Mouse (Mus musculus) layer of hippocampus, adult 9-11 months (tissue): ENCODE results near the gene Kcnk13.

Experiments used
- DNase-seq: peaks from one replicate; pipeline ENCODE4 v3.0.0; 2022

Kcnk13 gene

DNA sequence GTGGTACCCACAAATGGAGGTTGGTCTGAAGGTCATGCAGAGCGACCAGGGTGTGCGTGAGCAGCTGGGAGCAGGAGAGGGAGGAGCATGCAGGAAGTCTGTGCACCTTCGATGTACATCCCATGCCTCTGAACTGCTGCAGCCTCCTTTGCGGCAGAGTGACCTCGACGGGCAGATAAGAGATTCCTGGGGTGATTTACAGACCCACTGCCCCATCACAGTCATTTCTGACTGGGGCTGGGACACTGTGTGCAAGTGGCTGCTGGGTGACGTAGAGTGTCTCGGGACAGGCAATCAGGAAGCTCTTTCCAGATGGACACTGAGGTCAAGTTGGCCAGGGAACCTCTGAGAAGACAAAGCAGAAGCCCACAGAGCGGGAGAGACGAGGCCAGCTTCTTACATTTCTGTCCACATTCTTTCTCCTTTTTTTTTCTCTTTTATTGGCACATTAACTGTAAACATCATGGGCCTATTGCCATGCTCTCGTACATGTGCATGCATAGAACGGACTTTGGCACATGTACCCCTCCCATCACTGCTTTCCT, 59.6 kb downstream of the Kcnk13 start:
- no peak for DNase-seq

DNA sequence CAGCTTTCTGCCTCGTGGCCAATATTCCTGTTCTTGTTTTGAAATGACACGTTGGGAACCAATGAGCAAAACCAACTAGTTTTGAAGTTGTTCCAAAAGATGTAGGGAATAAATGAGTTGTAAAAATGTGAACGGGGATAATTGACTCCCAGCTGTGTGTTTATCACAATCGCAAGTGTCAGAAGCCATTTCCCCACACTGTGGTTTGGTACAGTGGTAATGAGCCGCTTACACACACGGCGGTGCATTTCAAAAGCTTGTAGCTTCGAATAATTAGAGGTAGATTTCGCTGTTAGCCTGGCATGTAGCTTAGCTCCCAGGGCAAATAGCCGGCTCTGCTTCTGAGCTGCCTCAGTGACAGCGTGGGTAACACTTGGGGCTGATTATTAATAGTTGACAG, 61.4 kb downstream of the Kcnk13 start:
- DNase-seq: no peak

DNA sequence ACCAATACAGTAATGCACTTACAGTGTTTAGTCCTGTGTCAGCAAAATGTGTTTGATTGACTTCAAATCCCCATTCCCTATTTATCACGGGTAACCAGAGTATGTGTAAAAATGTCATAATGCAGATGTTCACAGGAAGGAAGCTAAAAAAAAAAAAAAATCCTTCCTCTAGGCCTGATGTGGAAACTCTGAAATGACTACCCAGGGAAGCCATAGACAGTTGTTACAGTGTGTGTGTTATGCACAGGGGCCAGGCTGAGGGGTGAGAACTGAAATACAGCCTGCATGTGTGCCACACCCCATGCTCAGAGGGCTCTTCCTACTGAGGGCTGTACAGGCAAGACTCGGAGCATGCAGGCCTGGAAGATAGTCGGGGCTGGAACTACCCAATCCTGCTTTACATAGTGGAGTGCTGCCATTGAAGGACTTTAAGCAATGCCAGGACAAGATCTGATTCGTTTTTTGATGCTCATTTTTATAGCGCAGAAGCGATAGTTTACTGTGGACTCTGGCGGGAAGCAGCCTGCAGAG, 62.5 kb downstream of the Kcnk13 start:
- DNase-seq: no peak

DNA sequence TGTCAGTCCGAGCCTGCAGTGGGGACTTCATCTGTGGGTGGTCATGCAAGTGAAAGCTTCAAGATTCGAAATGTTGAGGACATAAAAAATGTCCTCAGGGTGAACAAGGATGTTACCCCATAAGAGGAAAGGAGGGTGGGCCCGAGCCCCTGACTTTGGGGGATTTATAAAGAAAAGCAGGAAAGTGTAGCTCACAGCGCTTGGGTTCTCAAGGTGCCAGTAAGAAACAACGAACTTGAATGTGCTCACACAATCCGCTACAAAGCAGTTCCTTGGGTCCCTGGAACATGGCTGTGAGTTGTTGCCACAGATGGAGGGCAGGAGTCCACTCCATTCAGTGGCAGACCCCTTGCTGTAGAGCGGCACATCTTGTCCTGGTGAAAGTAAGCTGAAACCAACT, 63.0 kb downstream of the Kcnk13 start:
- DNase-seq: no peak

DNA sequence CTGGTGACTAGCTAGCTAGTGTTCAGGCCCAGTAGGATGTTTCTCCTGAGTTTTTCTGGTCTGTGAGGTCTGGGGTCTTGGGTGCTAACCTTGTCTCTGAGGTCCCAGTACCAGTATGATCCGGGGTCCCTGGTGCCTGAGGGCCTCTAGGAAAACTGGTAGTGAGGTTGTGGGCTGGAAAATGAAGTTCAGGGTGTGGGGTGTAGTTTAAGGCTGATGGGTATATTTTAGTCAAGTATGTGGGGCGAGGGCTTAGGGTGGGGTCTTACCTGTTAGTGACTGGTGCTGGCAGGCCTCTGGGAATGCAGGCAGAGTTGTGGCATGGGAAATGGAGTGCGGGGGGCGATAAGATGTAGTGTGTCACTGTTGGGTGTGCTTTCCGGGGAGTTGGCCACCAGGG, 67.4 kb downstream of the Kcnk13 start:
- no peak for DNase-seq

DNA sequence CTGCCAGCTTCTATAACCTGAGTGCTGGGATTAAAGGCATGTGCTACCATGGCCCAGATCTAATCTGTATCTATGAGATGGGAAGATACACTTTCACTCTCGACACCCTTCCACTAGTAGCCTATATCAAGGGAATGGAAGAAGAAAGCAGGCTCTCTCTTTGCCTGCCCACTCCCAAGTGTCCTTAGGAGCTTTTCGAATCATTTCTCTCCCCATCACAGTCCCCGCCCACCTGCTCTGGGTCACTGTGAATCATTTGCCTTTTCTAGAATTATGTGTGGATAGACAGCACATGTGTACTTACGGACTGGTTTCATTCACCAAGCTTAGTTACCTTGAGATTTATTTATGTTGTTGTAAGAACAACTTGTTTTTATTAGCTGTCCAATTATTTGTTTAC, 68.2 kb downstream of the Kcnk13 start:
- DNase-seq: no peak

DNA sequence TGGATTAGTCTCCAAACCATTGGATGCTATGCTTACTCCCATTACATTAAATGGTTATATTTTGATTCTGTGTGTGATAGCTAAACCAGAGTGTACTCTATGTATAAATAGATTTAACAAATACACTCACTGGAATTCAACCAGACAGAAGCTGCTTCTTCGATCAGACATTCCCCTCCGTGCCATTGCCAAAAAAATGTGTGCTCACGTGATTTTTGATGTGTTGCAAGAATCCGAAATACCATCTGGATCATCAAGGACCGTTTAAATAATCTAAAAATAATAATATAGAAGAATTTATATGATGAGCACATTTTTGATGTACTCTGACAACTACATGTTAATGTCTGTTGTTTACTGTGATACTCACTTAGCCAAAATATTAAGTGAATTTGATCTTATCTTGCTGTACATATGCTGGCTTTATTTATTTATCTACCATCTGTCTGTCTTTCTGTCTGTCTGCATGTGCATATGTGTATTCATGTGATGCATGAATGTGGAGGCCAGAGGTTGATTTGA, 74.5 kb downstream of the Kcnk13 start:
- DNase-seq: peak; percentile 28

DNA sequence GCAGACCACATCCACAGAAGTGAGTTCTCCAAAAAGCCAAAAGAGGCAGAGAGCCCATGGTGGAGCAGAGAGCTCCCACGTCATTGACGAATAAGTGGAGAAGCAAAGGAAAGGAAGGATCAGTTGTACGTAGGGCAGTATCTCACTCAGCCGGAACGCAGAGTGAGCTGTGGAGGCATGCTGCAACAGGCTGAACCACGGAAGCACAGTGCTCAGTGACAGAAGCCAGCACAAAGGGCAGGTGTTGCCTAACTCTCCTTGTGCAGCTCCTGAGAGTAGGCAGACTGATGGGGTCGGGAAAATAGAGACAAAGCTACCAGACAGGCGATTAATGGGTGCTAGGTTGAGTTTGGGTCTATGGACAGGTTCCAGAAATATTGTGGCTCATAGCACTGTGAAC, 77.8 kb downstream of the Kcnk13 start:
- no peak for DNase-seq

DNA sequence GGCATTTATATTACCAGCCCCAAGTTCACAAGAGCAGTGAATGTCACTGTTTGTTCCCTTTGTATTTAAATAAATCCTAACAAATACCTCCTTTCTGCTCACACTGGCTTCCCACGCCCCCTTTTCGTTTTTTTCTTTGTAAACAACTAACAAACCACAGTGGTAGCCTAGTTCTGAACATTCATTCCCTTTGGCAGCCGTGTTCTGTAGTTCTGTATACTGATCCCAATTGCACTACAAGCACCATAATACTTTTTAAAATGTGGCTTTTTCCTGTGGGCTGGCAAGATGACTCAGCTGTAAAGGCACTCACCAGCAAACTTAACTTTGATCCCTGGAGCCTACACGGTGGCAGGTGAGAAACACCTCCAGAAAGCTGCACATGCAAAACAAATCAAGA, 80.4 kb downstream of the Kcnk13 start:
- no peak for DNase-seq

DNA sequence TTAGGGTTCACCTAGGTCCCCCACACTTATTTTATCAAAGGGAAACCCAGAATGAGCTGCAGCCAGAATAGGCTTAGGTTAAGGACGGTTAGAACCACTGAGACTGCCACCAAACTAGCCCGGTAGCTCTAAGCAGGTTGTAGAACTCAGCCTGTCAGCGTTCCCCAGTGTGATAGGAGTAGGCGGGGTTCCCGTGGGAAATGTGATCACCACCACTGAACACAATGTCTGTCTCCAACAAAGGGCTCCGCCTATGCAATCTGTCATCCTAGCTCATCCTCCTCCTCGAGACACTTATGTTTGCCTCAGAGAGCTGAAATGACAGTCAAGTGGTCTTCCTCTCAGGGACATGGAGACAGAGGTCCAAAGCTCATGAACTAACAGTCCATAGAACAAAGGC, 86.3 kb downstream of the Kcnk13 start:
- DNase-seq: peak; percentile 42

DNA sequence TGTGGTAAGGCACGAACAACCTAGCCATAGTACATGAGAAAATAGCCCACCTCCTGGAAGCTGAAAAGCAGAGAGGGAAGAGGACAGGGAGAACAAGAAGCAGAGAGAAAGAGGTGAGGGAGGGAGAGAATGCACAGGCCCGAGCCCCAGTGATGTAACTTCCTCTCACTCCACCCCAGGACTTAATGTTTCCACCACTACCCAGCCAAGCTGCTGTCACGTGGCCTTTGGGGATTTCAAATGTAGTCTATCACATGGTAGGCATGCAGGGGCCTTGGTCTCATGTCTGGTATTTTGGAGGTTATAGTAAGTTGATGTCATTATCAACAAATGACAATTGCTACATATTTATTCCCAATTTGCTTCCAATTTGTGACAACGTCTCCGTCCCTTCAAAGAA, 89.3 kb downstream of the Kcnk13 start:
- DNase-seq: no peak

DNA sequence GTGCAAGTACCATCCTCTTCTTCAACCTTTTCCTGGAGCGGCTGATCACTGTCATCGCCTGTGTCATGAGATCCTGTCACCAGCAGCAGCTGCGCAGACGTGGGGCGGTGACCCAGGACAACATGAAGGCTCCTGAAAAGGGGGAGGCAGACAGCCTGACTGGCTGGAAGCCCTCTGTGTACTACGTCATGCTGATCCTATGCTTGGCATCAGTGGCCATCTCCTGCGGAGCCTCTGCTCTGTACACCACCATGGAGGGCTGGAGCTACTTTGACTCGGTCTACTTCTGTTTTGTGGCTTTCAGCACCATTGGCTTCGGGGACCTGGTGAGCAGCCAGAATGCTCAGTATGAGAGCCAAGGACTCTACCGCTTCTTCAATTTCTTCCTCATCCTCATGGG, 96.8 kb downstream of the Kcnk13 start:
- no peak for DNase-seq

DNA sequence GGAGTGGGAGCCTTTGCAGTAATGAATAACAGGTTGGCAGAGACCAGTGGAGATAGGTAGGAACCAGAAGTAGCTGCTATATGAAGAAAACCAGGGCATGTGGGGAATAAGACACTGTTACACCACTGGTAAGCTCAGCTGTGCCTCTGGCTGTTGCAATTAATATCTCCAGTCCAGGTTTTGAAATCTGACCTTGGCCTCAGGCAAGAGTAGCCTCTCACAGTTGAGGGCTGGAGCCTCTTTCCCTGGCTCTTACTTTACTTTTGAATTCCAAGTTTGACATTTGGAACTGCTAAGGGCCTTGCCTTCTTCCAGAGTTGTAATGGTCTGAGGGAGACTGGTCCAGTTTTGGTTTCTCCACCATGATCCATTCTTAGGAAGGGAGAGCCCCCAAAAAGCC, 97.5 kb downstream of the Kcnk13 start:
- no peak for DNase-seq

DNA sequence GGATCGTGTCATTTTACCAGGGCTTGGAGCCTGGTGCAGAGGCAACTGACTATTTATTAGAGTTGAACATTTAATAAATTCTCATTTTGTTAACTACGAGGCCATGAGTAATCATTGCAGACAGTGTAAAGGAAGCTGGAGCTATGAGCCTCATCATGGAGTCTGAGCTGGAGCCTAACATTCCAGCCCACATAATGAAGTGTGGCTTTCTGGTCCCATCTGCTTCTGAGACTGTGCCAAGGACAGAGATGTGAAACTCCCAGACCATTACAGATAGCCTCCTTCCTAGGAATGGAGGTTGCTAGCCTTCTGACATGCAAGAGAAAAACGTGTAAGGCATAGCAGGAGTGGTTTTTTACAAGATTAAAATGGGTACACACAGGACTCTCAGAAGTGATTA, 98.3 kb downstream of the Kcnk13 start:
- DNase-seq: no peak

DNA sequence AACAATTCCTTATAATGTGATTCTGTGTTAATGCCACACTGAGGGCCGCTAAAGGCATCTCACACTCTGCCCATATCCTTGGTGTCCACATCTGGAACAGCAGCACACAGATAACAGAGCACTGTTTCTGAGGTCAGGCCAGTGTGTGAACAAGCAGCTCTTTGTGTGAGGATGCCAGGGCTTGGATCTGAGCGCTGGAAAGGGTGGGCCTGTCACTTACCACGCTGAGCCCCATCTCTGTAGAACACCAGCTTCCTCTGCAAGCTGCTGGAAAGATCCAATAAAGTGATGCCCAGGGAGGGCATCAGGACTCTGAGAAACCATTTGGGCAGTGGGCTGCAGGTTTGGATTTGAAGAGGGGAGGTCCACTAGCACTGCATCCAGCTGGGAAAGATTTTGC, 100.8 kb downstream of the Kcnk13 start:
- peak; percentile 82 for DNase-seq

DNA sequence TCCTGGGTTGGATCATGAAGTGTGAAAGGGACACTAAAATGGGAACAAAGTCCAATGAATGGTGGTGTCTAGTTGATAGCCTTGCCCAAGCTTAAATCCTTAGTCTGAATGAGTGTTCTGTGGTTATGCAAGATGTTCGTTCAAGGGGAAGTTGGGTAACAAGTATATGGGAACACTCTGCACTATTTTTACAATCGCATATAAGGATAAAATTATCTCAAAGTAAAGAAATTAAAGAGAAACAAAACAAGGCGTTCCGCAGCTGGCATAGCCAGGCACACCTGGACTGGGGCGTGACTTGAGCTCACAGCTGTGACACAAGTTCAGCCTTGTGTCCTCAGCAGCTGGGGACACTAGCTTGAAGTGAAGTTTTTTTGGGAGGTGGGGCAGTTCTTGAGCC, 103.2 kb downstream of the Kcnk13 start:
- DNase-seq: no peak

DNA sequence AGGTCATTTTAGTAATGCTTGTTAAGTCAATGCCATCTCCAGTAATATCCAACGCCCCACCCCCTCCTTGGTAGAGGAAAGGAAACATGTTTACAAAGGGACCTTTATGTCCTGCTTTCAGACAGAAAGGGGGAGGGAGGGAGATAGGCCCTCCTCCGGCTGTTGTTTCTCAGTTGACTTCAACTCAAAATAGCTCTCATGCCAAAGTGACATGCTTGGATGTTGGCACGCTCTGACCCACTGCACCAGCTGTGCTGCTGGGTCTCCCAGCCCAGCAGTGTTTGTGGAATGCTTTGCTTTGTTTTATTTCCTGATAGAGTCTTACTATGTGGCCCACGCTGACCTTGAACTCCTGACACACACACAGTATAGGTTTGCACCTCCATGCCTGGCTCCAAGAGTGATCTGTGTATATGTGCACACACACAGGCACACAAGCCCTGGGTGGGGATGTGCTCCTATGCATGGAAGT, 108.9 kb downstream of the Kcnk13 start:
- DNase-seq: peak; percentile 88

DNA sequence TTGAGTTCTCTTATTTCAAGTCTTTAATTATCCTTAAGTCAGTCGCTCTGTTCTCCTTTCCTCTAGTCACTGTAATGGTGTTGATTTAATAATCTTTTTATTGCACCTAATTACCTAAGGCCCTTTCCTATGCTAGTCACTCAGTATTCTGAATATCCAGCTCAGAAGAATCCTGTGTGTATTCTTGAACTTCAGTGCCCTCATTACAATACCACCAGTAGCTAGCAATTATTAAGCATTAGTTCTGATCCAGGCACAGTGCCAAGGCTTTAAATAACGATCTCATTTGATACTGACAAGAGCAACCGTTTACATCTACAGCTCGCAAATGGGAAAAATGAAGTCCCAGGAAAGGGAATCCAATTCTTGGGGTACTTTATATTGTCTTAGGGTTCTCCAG, 111.4 kb downstream of the Kcnk13 start:
- no peak for DNase-seq

DNA sequence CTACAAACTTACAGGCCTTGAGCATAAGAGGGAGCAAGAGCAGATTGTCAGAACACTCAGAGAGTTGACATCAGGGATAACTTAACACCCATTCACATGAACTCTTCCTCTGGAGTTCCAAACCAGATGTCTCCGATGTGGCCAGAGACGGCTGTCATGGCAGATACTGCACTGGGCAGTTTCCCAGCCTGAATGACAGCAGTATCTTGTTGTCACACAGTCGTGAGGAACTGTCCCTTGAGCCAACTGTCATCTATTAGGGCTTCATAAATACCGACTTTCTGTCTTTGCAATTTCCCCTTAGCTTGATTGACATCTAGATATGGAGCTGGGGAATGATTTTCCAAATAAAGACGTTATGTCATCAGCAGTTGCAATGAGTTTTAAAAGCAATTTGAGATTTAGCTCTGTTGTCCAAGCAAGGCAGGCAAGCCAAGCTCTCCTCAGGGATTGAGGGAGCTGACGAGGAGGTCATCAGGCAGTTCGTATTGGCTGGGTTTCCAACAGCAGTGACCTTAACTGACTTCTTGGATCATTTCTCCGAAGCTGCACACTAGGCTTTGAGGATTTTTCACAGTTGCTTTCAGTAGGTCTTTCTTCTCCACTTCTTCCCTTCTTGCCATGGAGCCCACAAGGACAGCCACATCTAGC, 115.5 kb downstream of the Kcnk13 start:
- no peak for DNase-seq

DNA sequence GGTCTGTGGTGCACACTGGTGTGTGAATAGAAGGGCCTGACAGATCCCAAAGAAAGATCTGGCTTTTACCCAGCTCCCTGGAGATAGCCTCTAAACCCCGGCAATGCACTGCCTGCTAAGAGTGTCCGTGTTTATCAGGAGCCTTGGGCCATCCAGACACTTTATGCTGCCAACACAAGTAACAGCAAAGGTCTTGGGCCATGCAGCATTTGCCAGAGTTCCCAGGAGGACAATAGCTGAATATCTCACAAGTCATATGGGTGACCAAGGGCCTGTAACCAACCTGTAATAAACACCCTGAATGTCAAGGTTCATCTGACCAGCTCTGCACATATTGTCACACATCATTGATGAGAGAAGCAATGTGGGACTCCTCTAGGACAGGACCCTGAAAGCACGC, 123.7 kb downstream of the Kcnk13 start:
- DNase-seq: no peak

DNA sequence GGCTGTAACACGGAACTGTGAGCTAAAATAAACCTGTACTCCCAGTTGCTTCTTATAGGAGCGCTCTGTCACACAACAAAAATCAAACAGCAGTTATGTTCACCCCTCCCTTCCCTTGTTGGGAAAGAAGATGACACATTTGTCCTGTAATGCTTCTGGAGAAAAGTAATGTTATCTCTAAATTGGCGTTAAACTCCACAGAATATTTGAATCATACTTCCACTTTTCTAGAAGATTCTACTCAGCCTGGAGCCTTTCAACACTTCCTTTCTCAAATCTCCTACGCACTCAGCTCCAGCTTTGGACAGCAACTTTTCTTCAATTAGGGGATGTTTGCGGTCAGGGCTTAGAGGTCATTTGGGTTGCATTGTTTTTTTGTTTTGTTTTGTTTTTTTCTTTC, 125.0 kb downstream of the Kcnk13 start:
- DNase-seq: no peak

DNA sequence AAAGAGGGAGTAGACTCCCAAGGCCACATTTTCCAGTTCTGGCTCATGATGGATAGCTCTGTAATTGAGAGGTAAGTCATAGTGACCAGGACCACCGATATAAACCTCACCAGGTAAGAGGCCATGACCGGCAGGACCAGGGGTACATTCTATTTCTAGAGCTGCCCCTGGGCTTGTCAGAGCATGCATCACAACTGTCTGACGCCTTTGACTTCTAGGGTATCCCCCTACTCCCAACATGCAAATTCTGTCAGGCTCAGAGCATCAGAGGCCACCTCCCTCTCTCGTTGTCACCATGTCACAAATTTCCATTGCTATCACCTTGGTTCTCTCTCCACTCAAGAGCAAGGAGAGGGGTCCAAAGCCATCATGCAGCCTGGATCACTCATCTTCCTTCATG, 126.5 kb downstream of the Kcnk13 start:
- DNase-seq: no peak

DNA sequence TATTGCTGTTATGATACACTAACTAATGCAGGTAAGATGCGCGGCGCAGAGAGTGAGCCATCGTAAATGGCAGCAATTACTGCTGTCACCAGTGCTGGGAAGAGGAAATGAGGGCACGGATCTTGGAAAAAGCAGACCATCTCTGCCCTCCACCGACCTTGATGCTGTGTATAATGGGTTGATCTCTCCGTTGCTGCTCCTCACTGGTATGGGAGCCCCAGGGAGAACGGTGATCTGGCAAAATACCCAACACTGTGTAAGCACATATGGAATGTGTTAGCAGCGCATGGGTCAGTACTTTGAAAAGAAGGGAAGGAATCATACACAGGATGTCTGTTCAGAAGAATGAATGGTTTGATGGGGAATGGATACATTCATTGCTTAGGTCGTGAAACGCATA, 128.7 kb downstream of the Kcnk13 start:
- DNase-seq: no peak

DNA sequence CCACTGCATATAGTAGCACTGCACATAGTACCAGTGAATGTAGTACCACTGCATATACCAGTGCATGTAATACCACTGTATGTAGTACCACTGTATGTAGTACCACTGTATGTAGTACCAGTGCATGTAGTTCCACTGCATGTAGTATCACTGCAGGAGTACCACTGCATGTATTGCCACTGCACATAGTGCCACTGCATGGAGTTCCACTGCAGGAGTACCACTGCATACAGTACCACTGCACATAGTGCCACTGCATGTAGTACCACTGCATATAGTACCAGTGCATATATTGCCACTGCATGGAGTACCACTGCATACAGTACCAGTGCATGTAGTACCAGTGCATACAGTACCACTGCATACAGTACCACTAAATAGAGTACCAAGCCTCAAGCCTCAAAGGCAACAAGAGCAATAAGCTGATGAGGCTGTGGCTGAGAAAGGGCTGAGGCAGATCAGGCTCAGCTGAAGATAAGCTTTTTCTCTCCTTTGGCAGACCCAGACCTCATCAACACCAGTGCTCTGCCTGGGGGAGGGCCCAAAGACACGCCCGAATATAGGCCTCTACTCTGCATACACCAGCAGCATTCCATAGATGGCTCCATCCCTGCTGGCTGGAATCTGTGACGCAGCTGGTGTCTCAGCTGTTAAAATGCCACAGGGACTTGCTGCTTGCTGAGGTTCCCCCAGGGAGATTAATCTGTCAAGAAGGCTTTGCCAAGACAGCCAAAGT, 135.8 kb downstream of the Kcnk13 start:
- DNase-seq: peak; percentile 52
